Mouse (Mus musculus) kidney, embryonic 14.5 days (tissue): ENCODE results near the gene Ppt1. TPM values are rescaled to one million over a fixed set of nuclear protein-coding genes. Genes with fewer than 3 reads are reported as not detected.

Experiments
- ATAC-seq: fragments of 200-750 bp; cut with Nextera tagmentation; 2 replicates; pipeline ENCODE4 v1.8.0; 2017; ENCODE audit warnings: moderate number of reproducible peaks, mild to moderate bottlenecking, moderate TSS enrichment, moderate library complexity; ENCODE audit not compliant: low FRiP score, low TSS enrichment
- H3K27ac ChIP-seq: fragments of 300-500 bp; sonication (generic); 2 replicates; pipeline ENCODE4 v1.5.1; 2014; ENCODE audit warnings: low read depth, mild to moderate bottlenecking, low read length, moderate library complexity, mixed read lengths
- H3K27me3 ChIP-seq: fragments of 300-500 bp; sonication (generic); 2 replicates; pipeline ENCODE4 v1.6.1; 2014; ENCODE audit warnings: mild to moderate bottlenecking, low read length; ENCODE audit not compliant: control insufficient read depth, insufficient read depth
- H3K36me3 ChIP-seq: fragments of 300-500 bp; sonication (generic); 2 replicates; pipeline ENCODE4 v1.6.1; 2014; ENCODE audit warnings: low read length, mixed read lengths; ENCODE audit not compliant: control insufficient read depth, insufficient read depth
- H3K4me1 ChIP-seq: fragments of 300-500 bp; sonication (generic); 2 replicates; pipeline ENCODE4 v1.6.1; 2014; ENCODE audit warnings: low read length, mixed read lengths; ENCODE audit not compliant: control insufficient read depth, insufficient read depth
- H3K4me2 ChIP-seq: fragments of 300-500 bp; sonication (generic); replicated peaks from 2 replicates; pipeline ENCODE4 v1.6.1; 2014; ENCODE audit warnings: low read depth, mild to moderate bottlenecking, low read length
- H3K4me3 ChIP-seq: fragments of 300-500 bp; sonication (generic); 2 replicates; pipeline ENCODE4 v1.5.1; 2014; ENCODE audit warnings: mild to moderate bottlenecking, low read length
- H3K9ac ChIP-seq: fragments of 300-500 bp; sonication (generic); 2 replicates; pipeline ENCODE4 v1.6.1; 2014; ENCODE audit warnings: low read depth, mild to moderate bottlenecking, low read length, moderate library complexity
- H3K9me3 ChIP-seq: fragments of 300-500 bp; sonication (generic); 2 replicates; pipeline ENCODE4 v1.6.1; 2016; ENCODE audit warnings: low read length; ENCODE audit not compliant: control insufficient read depth
- WGBS: fragments of 180-500 bp; shearing (Covaris S2); extraction: QIAGEN DNeasy Blood & Tissue Kit; methylation state at CpG from one replicate; pipeline ENCODE4 v1.1.7; 2014; 5-methylcytosine and 5-hydroxymethylcytosine counted together
- polyA plus RNA-seq: library from polyadenylated mRNA; unstranded; fragments of >200 nt; fragmentation: Nextera tagmentation; extraction: Ambion mirVana; gene quantifications from 2 replicates; pipeline ENCODE4 v1.2.1, GENCODE M21; 2014

Ppt1 gene
- polyA plus RNA-seq, 1 experiment from 2014 or later, result 82.5 TPM

DNA sequence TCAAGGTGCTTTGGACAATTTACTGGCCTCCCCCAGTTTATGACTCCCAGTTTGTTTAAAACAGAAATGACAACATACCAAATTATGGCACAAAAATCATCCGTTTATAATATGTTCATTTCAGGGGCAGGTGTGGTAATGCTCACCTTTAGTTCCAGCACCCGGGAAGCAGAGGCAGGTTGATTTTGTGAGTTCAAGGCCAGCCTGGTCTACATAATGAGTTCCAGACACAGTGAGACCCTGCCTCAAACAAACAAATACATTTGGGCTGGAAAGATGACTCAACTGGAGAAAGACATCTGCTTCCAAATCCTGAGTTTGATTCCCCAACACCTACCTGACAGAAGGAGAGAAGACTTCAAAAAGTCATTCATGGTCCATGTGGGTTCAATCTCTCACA, 51.3 kb downstream of the Ppt1 start:
- no peak for ATAC-seq
- Histone ChIP-seq H3K4me2 (peak overlapping the region; percentile 91), H3K9ac (no peak overlapping the region), H3K9me3 (no peaks in the 10 kb centered on the region), H3K27ac (peak overlapping the region; percentile 99), H3K4me3 (no peak overlapping the region), H3K36me3 (no peaks in the 10 kb centered on the region), H3K27me3 (no peaks in the 10 kb centered on the region), H3K4me1 (peaks cover 27% of the 10 kb centered on the region)
- WGBS, result 73% methylated on average over 2 of the region's 2 CpGs

DNA sequence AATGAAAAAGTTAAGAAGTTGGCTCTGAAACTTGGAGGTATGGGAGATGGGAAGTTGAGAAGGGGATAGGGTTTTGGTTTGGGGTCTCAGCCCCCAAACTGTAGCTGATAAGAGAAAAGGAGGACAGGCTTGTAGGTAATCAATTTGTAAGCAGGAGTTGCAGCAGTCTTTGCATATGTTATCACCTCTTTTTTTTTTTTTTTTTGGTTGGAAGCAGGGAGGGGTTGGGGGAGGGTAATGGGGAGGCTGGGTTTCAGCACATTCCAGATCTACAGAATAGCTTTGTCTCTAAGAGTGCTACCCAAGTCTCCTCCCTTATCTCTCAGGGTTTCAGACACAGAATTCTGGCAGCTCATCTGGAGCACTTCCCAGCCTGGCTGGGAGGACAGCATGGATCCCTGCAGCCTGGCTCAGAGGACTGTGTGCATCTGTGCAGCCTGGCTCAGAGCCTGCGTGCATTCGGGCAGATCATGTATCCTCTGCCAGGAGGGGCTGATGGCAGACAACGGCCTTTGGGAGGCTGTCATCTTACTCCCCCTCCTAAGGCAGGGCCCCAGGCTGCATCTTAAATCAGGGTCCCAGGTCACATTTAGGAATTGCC, 54.9 kb downstream of the Ppt1 start:
- Histone ChIP-seq H3K4me1 (peaks cover 10% of the 10 kb centered on the region), H3K4me3 (no peak overlapping the region)

DNA sequence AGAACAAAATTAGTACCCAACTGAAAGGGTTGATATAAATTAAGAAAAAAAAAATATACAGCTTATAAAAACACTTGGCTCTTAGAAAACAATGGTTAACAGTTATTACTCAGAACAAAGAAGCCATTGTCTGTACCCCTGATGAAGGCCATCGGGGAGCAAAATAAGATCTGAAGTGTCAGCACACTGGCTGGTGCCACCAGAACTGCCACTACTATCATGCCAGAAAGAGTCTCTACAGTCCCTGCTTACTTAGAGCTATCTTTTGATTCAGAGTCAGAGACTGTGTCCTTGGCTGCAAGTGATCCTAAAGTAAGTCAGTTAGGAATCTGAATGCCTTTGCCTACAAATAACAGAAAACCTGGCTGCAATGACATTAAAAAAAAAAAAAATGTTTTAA, 55.6 kb downstream of the Ppt1 start:
- no peak for ATAC-seq
- 55% methylated on average over 1 of the region's 1 CpGs for WGBS
- H3K36me3 ChIP-seq, result no peaks in the 10 kb centered on the region
- no peak overlapping the region for H3K4me2 ChIP-seq
- no peak overlapping the region for H3K27ac ChIP-seq
- no peaks in the 10 kb centered on the region for H3K27me3 ChIP-seq
- no peaks in the 10 kb centered on the region for H3K9me3 ChIP-seq
- no peak overlapping the region for H3K4me3 ChIP-seq
- peaks cover 10% of the 10 kb centered on the region for H3K4me1 ChIP-seq
- no peak overlapping the region for H3K9ac ChIP-seq

More for the DNA sequence above, 54.9 kb downstream of the Ppt1 start:
- no peak overlapping the region for H3K27ac ChIP-seq
- H3K9me3 ChIP-seq, result no peaks in the 10 kb centered on the region
- H3K36me3 ChIP-seq, result no peaks in the 10 kb centered on the region
- H3K27me3 ChIP-seq, result no peaks in the 10 kb centered on the region
- WGBS, result 10% methylated on average over 3 of the region's 3 CpGs
- H3K9ac ChIP-seq, result no peak overlapping the region
- H3K4me2 ChIP-seq, result no peak overlapping the region
- peak; percentile 37; the same call in 1 of the 2 replicates for ATAC-seq

DNA sequence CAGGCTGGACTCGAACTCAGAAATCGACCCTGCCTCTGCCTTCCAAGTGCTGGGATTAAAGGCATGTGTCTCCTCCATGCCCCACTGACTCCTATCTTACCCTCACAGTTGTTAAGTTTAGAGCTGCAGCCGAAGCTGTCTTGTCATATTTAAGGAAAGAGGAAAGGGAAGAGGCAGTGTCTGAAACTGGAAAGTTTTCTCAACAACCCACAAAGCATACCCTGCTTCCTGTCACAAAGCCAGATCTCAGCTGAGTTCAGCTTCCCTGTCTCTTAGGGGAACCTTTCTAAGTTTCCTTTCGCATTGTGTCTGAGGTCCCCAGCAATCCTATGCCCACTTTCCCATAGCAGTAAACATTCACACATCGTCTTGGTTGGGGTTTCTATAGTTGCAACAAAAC, 56.1 kb downstream of the Ppt1 start:
- H3K4me2 ChIP-seq, result no peak overlapping the region
- no peak overlapping the region for H3K4me3 ChIP-seq
- no peak for ATAC-seq
- no peaks in the 10 kb centered on the region for H3K36me3 ChIP-seq
- WGBS, result 76% methylated on average over 5 of the region's 5 CpGs
- no peaks in the 10 kb centered on the region for H3K9me3 ChIP-seq
- H3K27me3 ChIP-seq, result no peaks in the 10 kb centered on the region
- H3K4me1 ChIP-seq, result peaks cover 7% of the 10 kb centered on the region
- no peak overlapping the region for H3K9ac ChIP-seq
- H3K27ac ChIP-seq, result no peak overlapping the region; the same call in 1 of the 2 replicates

DNA sequence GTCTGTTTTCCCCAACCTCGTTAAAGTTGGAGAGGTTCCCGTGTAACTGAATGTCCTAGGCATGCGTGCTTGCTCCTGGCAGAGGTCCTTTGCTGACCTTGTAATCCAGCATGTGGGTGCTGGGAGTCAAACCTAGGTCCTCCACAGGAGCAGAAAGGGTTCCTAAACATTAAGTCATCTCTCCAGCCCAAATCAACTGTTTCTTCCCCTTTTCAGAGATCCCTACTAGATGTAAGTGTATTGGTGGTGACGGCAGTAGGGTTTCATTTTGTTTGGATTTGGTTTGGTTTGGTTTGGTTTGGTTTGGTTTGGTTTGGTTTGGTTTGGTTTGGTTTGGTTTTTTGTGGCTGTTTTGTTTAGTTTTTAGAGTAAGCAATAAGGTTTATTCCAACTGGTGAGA, 61.7 kb downstream of the Ppt1 start:
- Histone ChIP-seq H3K27me3 (no peaks in the 10 kb centered on the region), H3K4me3 (no peak overlapping the region), H3K9ac (no peak overlapping the region), H3K27ac (no peak overlapping the region), H3K4me1 (no peaks in the 10 kb centered on the region), H3K9me3 (no peaks in the 10 kb centered on the region), H3K4me2 (no peak overlapping the region), H3K36me3 (no peaks in the 10 kb centered on the region)
- 85% methylated on average over 4 of the region's 4 CpGs for WGBS
- no peak for ATAC-seq

DNA sequence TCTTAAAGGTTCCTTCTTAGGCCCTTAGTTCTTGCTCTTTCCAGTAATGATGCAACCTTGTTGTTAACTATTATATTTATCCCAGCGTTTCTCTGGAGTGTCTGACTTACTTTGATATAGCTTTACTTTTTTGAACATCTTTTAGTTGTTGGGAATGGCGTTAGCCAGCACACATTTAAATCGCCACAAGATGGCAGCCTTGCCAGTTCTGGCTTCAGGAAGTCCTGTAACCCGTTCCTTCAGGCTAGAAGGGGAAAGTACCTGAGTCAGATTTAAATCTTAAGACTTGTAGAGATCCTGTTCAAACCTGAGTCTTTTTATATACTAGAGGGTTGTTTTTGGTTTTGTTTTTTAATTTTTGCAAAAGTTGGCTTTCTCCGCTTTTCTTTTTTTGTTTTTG, 62.3 kb downstream of the Ppt1 start:
- 0 out of 2 replicates have a peak, but pooled peaks have one; percentile 66 for ATAC-seq
- H3K4me3 ChIP-seq, result no peak overlapping the region
- no peaks in the 10 kb centered on the region for H3K4me1 ChIP-seq
- no peak overlapping the region for H3K4me2 ChIP-seq
- WGBS, result 21% methylated on average over 5 of the region's 5 CpGs
- no peaks in the 10 kb centered on the region for H3K36me3 ChIP-seq
- H3K9me3 ChIP-seq, result no peaks in the 10 kb centered on the region
- no peak overlapping the region for H3K27ac ChIP-seq
- no peak overlapping the region for H3K9ac ChIP-seq
- no peaks in the 10 kb centered on the region for H3K27me3 ChIP-seq

DNA sequence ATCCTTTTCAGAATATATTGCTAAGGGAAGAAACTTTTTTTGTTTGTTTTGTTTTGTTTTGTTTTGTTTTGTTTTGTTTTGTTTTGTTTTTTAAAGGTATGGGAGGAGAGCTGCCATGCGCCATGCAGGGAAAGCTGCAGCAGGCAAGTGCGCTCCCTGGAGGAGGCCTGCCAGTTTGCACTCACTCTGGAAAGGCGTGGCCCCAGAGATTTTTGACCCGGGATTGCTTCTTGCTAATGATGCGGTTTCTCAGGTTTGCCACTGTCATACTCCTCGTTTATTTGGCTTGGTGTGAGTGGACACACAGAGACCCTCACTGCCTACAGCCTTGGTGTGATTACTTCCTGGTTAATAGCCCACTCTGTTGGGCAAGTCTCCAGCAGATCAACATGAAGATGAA, 66.1 kb downstream of the Ppt1 start:
- H3K27me3 ChIP-seq, result no peaks in the 10 kb centered on the region
- H3K9me3 ChIP-seq, result no peaks in the 10 kb centered on the region
- H3K9ac ChIP-seq, result no peak overlapping the region
- no peak overlapping the region for H3K4me2 ChIP-seq
- 22% methylated on average over 6 of the region's 6 CpGs for WGBS
- ATAC-seq, result no peak
- no peaks in the 10 kb centered on the region for H3K4me1 ChIP-seq
- no peak overlapping the region for H3K4me3 ChIP-seq
- H3K27ac ChIP-seq, result no peak overlapping the region
- no peaks in the 10 kb centered on the region for H3K36me3 ChIP-seq

DNA sequence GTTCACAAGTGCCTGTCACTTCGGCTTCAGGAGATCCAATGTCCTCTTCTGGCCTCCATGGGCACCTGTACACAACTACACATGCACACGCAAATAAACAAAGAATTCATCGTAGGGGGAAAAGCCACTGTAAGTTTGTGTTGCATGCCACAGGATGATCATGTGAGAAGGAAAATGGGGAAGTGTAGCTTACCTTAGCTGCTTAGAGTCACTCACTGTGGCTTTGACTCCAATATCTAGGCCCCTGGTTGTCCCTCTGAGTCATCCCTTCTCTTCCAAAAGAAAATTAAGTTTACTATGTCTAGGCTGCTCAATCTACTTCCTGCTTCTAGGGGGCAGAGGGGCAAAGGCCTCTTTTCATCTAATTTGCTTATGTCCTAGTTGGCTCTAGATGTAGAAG, 67.7 kb downstream of the Ppt1 start:
- no peaks in the 10 kb centered on the region for H3K36me3 ChIP-seq
- no peaks in the 10 kb centered on the region for H3K4me1 ChIP-seq
- no peak overlapping the region for H3K27ac ChIP-seq
- no peak overlapping the region for H3K4me2 ChIP-seq
- no peak for ATAC-seq
- H3K9me3 ChIP-seq, result no peaks in the 10 kb centered on the region
- no peaks in the 10 kb centered on the region for H3K27me3 ChIP-seq
- no peak overlapping the region for H3K9ac ChIP-seq
- H3K4me3 ChIP-seq, result no peak overlapping the region
- WGBS, result 94% methylated on average over 3 of the region's 3 CpGs

DNA sequence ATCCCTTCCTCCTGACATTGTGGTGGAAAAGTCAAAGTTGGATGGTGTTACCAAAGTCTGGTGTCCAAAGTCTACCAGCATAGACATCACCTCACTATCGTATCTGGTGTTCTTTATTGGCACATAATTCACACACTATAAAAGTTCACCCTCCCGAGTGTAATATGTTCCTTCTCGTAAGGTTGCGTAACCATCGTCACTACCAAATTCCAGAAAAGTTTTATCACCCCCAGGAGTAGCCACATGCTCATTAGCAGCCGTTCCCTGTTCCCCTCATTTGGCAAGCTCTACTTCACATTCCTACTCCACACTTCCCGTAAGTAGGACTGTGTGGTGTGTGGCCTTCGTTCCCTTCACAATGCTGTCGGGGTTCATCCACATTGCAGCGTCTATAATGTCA, 69.3 kb downstream of the Ppt1 start:
- H3K36me3 ChIP-seq, result no peaks in the 10 kb centered on the region
- no peak for ATAC-seq
- H3K9me3 ChIP-seq, result no peaks in the 10 kb centered on the region
- H3K4me2 ChIP-seq, result no peak overlapping the region
- no peak overlapping the region for H3K9ac ChIP-seq
- H3K4me1 ChIP-seq, result no peaks in the 10 kb centered on the region
- no peak overlapping the region for H3K4me3 ChIP-seq
- H3K27me3 ChIP-seq, result no peaks in the 10 kb centered on the region
- WGBS, result 74% methylated on average over 10 of the region's 10 CpGs
- no peak overlapping the region for H3K27ac ChIP-seq
